Mouse (Mus musculus): ENCODE measurements around the gene Magi1.

DNA sequence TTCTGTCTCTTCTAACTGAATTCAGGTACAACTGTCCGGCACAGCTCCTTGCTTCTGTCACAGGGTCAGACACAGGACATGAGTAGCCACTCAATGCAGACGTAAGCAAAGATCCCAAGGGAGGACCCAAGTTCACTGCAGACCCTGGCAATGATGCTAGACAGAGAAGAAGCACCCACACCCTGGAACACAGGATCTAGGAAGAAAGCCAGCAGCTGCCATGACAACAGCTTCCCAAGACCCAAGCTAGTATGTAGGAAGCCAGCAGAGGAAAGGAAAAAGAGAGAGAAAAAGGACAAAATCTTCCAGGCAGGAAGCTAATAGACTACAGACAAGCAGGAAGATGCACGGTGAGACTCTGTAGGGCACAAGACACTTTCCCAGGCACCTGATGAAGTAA lies 213.0 kb downstream of the Magi1 start:
- TF ChIP-seq CTCF (IDR thresholded peaks at IDR 0.05; ENCODE audit: borderline replicate concordance, extremely low read depth, insufficient read depth, insufficient read length), result no peak
- no peak for TF ChIP-seq POLR2A (IDR thresholded peaks at IDR 0.05; ENCODE audit: borderline replicate concordance, extremely low read depth, insufficient read depth, insufficient read length, poor library complexity, severe bottlenecking)

Data from brain, embryonic 14.5 days (tissue).